ENCODE assay signal across 8 mouse cellular contexts in genomic region chr5:36530129-36530751, GRCm38 (mm10). TPM values are rescaled to one million over a fixed set of nuclear protein-coding genes. Genes with fewer than 3 reads are reported as not detected.
DNase-seq lines count a peak whose midpoint lies in the region; ATAC-seq lines count a peak whose summit lies in the region.

No protein-coding gene starts in this region.

- peak overlapping the region; percentile 68; the same call in 1 of the 2 replicates for H3K27ac ChIP-seq in intestine, embryonic 14.5 days (ENCODE audit: low read depth)

- H3K9me3 ChIP-seq in intestine, embryonic 14.5 days (ENCODE audit: control insufficient read depth, low read length) = no peaks in the 10 kb centered on the region

- H3K9ac ChIP-seq in intestine, embryonic 14.5 days (ENCODE audit: low read length) = peak overlapping the region; percentile 85

- peak; percentile 99 for DNase-seq in adrenal gland, adult 2 months
- peak; percentile 96 for DNase-seq in embryo, embryonic 11 days
- peak; percentile 97 for DNase-seq in gastrocnemius, postnatal 14 days
- DNase-seq in intestine, embryonic 14.5 days (ENCODE audit: low spot score) = peak; percentile 94
- peak; percentile 91 to 96 for DNase-seq in left cerebral cortex, postnatal 10 days (ENCODE audit: extremely low spot score in 1 of 2, low spot score in 2 of 2)
- DNase-seq in right cerebral cortex, postnatal 10 days (ENCODE audit: low spot score in 2 of 2) = peak; percentile 95
- DNase-seq in urinary bladder, postnatal 14 days (ENCODE audit: low spot score) = peak; percentile 96

- peak overlapping the region; percentile 90 for H3K4me3 ChIP-seq in intestine, embryonic 14.5 days (ENCODE audit: low read depth, low read length)

- peak; percentile 96 for ATAC-seq in intestine, embryonic 14.5 days (replicated peaks; ENCODE audit: low FRiP score, low TSS enrichment, low read depth)
- ATAC-seq in megakaryocyte progenitor cell, adult 5-6 weeks (replicated peaks; ENCODE audit: poor library complexity) = peak; percentile 94

- H3K27me3 ChIP-seq in intestine, embryonic 14.5 days (replicated peaks; ENCODE audit: control insufficient read depth, insufficient read depth, low read length) = no peaks in the 10 kb centered on the region

- peak overlapping the region; percentile 91 for H3K4me2 ChIP-seq in intestine, embryonic 14.5 days (ENCODE audit: low read length)

- 0 out of 2 replicates have a peak, but pooled peaks cover 4% of the 10 kb centered on the region for H3K36me3 ChIP-seq in intestine, embryonic 14.5 days (ENCODE audit: control insufficient read depth, insufficient read depth, low read length)

- H3K4me1 ChIP-seq in intestine, embryonic 14.5 days (replicated peaks; ENCODE audit: control insufficient read depth, insufficient read depth, low read length) = peaks cover 11% of the 10 kb centered on the region

- intact Hi-C loops in gastrocnemius, postnatal 14 days (cut with DNase I; ENCODE audit: low total_unique reads) = loop anchor here (5.0 kb wide), 1 partner anchor 47 kb away; no protein-coding TSS in a partner anchor
- intact Hi-C loops in left cerebral cortex, postnatal 10 days (cut with DNase I) = loop anchor here (5.0 kb wide), 1 partner anchor 52 kb away; no protein-coding TSS in a partner anchor

- under 1% methylated on average over 28 of the region's 28 CpGs for WGBS in intestine, embryonic 14.5 days

RNA-seq across cellular contexts. Expression of gene Ccdc96, which starts 45.9 kb away (rescaled TPM):
- total RNA-seq in adrenal gland, adult 2 months (2021) = under 1 TPM; 0.35 to 0.52 TPM
- polyA plus RNA-seq in adrenal gland, adult 2 months (2012; rRNA removed) = 0.10 TPM in 1 of 2 replicates, not detected in the other
- total RNA-seq in gastrocnemius, postnatal 14 days (2021) = under 1 TPM in 1 of 2 experiments, not detected in 1; 0.16 TPM
- 0.20 and 0.27 TPM in 2 replicates for polyA plus RNA-seq in intestine, embryonic 14.5 days (2014; fragmentation: Nextera tagmentation; extraction: Ambion mirVana)
- total RNA-seq in left cerebral cortex, postnatal 10 days (2021) = 1 to 10 TPM; 1.4 TPM
- 0.02 and 0.05 TPM in 2 replicates for total RNA-seq in megakaryocyte progenitor cell, adult 5-6 weeks (2015)
- 0.25 TPM in 1 of 2 replicates, not detected in the other for total RNA-seq in megakaryocyte progenitor cell, adult 5-6 weeks (2017)

RNA-seq across cellular contexts. Expression of gene Tada2b, which starts 46.2 kb away (rescaled TPM):
- total RNA-seq in adrenal gland, adult 2 months (2021) = 10 to 100 TPM; 31.9 to 39.4 TPM
- 24.0 and 25.9 TPM in 2 replicates for polyA plus RNA-seq in adrenal gland, adult 2 months (2012; rRNA removed)
- 10 to 100 TPM; 11.8 to 12.2 TPM for total RNA-seq in gastrocnemius, postnatal 14 days (2021)
- 2.8 and 3.5 TPM in 2 replicates for polyA plus RNA-seq in intestine, embryonic 14.5 days (2014; fragmentation: Nextera tagmentation; extraction: Ambion mirVana)
- 10 to 100 TPM; 29.7 to 31.6 TPM for total RNA-seq in left cerebral cortex, postnatal 10 days (2021)
- total RNA-seq in megakaryocyte progenitor cell, adult 5-6 weeks (2015) = 10.8 and 12.2 TPM in 2 replicates
- total RNA-seq in megakaryocyte progenitor cell, adult 5-6 weeks (2017) = 20.6 and 21.5 TPM in 2 replicates

Comparison
In these comparisons a context has a peak if more than half of its experiments do, and no peak if none do; other contexts are left out.
1. Peak in every context shown above with its lines: DNase-seq, ATAC-seq, H3K4me3 ChIP-seq and H3K27ac ChIP-seq.